Mouse (Mus musculus) erythroid progenitor cell, adult 5-6 weeks (primary cell): ENCODE measurements around the gene Lgr4. TPM values are rescaled to one million over a fixed set of nuclear protein-coding genes. Genes with fewer than 3 reads are reported as not detected.
A peak's percentile ranks its signal among the peaks of the same experiment; 100 is the strongest.

ENCODE experiments used
- ATAC-seq: replicated peaks from 2 replicates; pipeline ENCODE4 v1.8.0; 2016; ENCODE audit warnings: moderate number of reproducible peaks, mild to moderate bottlenecking, moderate TSS enrichment, inconsistent platforms; ENCODE audit not compliant: poor library complexity, low FRiP score, severe bottlenecking
- total RNA-seq, 2 experiments: library from RNA; stranded (forward) in 1 of 2; stranded (reverse) in 1 of 2; fragments of 150-400 nt in 1 of 2; fragments of 186-747, 209-891 nt in 1 of 2; gene quantifications; 2 replicates each; pipeline versions ENCODE4 v1.2.3 to v1.2.4; 2015 to 2017; ENCODE audit warnings: low replicate concordance in 2 of 2

Lgr4 gene
- total RNA-seq, 2 experiments from 2014 or later = not detected

DNA sequence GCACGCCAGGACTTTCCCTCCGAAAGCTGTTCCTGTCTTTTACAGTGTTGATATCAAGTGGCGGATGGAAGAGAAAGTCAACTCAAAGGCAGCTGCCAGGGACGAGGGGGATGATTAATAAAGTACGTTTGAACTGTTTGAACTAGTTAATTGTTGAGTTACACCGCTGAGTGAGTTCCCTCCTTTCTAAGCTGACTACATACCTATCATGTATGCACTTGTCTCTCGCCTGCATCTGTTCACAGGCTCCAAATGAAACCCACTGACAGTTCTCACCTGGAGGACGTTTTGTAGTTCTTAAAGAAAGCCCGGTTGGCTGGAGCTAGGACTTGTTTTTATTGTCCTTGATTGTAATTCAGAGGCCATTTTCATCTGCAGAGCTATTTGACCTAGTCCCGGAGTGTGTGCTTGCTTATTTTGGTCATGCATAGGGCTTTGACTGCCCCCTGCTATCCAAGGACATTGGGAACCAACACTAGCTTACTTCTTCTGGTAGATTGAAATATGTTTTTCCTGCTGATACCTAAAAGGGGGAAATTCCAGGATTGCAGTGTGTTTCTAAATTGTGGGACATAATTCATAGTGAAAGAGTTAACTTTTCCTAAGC lies 52.6 kb downstream of the Lgr4 start:
- ATAC-seq = no peak

DNA sequence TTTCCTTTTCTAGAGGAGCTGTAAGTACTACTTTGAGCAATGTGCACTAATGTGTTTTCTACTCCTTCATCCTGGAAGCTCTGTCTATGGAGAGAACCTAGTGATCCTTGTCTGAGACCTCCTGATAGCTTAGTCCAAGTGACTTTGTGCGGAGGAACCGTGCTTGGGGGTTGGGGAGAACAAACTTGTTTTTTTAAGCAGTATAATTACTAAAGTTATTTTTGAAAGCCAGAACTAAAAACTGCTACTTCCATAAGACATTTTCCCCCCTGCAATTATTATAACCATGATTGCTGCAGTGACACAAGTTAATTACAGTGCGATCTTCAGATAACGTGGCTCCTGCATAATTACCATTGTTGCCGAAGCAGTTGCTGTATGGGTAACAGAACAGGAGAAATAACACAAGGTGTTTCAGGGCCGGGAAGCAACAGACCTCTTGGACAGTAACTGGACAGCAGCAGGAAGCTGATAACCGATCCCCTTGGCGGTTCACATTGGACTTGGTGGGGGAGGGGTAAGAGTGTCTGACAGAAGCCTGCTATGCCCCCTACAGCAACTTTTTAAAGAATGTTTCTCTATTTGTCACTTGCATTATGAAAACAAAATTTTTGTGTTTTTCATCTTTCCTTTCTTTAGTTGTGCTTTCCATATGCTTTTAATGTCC lies 53.4 kb downstream of the Lgr4 start:
- ATAC-seq = no peak

DNA sequence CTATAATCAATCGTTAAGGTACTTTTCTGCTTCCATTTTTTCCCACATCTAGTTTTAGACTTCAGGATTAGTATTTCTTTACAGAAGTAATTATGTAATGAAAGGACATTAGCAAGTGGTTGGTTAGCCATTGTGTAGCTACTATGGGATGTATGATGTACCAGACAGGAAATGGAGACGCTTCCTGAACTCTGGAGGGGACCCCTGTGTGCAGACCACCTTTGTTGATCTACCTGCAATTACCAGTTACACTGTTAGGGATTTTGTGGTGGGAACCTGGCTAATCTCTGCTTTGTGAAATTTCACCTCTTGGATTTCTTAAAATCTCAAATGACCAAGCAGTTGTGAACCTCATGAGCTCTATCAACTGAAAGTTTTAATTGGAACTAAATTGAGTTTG lies 54.9 kb downstream of the Lgr4 start:
- ATAC-seq = no peak

DNA sequence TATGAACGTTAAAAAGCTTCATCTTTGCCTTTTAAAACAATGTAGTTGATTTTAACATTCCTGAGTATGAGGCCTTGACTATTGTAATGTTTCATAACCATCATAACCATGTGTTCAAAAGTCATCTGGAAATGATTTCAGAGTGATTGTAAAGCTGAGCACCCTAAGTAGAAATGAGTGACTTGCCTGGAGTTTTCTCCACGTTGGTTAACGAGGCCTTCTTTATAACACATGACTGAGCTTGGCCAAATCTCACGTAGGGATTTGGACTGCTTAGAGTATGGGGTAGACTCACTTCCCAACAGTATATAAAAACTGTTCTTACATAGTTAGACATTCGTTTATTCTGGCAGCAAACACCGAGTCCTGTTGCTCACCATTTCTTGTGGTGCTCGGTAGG lies 55.5 kb downstream of the Lgr4 start:
- no peak for ATAC-seq

DNA sequence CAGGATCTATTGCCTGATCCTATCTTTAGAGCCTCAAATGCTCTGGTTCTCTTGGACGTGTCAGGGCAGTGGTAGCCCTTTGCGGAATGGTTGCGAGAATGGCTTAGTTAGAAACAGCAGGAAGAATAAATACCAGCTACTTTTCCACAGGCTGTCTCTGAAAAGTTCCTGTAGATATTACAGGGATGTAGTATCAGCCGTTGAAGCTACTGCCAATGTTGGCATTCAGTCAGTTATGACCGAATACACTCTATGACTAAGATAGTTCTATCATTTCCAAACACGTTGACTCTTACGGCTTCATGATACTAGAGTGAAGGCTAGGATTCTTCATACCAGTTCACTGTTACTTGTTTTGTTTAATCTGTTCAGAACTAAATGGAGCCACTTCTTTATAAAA lies 57.4 kb downstream of the Lgr4 start:
- ATAC-seq = no peak

DNA sequence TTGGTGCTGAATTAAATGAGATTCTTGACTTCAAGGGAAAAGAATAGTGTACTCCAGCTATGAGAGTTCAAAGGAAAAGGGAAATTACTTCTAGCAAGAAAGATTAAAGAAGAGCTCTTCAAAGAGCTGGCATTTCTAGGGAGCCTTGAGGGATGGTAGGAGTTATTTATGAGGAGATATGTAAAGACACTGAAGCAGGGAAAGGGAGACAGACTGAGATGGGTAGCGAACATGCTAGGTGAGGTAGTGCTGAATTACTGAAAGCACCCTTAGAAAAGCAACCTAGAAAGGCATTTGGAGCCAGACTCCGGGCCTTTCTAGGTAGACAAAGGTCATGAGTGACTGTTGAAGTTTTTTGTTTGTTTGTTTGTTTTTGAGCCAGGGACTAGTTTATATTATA lies 58.7 kb downstream of the Lgr4 start:
- no peak for ATAC-seq

DNA sequence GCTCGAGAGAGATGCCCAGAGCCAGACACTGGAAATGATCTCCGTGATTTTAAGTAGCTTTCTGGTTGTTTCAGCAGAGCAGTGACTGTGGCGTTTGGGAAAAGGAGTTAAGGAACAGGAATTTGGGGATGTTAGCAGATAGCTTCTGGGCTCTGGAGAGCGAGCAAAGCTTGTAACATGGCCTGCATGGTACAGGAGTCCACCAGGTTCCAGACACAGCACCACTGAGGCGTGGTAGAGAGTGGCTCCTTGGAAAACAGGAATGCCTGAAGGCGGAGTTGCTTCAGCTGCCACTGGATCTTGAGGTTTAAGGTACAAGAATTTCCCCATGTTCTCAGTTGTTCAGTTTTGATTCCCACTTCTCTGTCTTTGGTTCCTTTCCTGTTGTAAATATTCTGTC lies 59.9 kb downstream of the Lgr4 start:
- no peak for ATAC-seq

DNA sequence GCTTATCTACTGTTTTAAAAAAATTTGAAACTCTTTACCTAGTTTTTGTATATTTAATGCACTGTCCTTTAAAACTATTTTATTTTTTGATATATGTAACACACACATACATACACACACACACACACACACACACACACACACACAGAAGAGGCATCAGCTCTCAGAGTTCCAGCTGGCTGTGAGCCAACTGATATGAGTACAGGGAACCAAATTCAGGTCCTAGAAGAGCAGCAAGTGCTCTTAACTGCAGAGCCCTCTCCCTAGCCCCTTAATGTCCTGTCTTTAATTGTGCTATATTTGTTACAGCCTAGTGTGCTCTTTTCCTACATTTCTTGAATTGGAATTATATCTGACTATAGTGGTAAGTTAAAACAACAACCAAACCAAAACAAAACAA lies 61.8 kb downstream of the Lgr4 start:
- no peak for ATAC-seq

DNA sequence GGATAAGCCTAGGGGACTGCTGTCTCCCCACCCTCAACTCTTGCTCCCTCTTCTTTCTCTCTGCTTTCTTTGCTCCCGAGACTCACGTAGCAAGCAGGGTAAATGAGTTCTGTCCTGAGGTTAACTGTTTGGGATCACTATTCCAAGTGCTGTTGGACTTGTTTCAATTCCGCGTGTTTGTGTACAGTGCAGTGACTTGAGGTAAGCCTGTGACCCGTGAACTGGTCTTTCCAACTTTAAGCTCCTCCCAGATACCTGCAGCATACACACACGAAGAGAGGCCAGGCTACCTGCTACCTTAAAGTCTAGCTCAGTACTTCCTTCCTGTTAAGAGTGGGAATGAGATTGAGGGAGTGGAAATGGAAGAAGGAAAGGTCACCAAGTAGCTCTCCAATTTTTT lies 66.0 kb downstream of the Lgr4 start:
- no peak for ATAC-seq

DNA sequence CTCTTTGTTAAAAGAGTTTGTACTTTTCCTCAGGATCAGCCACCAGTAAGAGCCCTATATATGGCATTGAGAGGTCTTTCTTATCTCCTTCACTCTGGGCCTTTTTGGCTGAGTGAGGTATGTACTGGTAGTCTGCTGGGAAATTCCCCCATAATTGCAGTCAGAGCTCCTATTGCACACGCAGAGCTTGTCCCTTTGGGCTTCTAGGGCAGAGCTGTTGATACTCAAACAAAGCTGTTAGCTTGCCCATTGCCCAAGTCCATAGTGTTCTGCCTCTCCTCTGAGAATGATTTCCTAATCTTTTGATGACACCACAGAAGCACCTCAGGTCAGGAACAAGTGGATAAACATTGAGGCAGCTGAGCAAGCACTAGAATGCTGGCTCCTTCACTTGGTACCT lies 67.5 kb downstream of the Lgr4 start:
- ATAC-seq = no peak

DNA sequence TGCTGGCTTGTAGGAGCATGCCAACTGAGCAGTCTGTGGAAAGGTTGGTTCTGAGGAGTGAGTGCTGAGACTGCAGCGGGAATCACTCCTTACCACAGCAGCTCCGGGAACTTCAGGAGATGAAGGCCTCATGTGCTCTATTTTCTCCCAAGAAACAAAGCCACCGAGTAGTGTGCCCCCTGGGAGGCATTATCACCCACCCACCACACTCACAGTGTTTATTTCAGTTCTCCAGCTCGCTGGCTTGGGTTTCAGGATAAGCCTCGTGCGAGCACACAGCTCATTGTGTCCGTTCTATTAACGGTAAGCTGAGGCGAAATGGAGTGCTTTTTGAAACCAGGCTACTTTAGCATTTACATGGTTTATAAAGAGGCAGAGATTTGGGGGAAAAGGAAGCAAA lies 68.1 kb downstream of the Lgr4 start:
- no peak for ATAC-seq

DNA sequence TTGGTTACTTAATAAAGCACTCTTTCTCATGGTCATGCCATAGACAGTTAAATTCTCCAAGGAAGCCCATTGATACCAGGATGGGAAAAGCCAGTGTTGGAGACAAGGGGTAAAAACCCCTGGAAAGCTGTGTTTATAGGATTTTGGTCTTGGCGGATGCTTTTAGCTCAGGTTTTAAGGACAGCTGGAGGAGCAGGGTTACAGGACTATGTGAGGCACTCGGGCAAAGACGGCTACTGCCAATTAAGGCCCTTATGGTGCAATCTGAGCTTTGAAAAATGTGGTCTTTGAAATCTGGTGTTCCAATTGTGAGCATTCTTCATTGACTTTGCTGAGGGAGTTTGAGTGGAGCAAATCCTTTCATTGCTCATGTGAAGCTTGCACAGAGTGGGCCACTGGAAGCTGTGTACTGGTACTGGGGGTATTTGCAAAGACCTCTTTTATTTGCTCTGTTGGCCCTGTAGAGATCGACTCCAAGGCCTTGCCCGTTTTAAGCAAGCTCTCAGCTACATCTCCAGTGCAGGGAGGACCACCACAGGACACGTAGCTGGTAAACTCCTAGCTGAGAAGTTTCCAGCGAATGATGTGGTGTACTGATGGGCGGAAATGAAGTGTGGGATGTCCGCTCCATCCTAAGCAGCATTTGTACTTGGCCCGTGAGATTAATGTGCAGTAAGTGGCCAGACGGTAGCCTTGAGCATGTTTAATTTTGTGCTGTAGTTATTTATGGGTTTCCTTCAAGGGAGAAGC lies 68.8 kb downstream of the Lgr4 start:
- no peak for ATAC-seq

DNA sequence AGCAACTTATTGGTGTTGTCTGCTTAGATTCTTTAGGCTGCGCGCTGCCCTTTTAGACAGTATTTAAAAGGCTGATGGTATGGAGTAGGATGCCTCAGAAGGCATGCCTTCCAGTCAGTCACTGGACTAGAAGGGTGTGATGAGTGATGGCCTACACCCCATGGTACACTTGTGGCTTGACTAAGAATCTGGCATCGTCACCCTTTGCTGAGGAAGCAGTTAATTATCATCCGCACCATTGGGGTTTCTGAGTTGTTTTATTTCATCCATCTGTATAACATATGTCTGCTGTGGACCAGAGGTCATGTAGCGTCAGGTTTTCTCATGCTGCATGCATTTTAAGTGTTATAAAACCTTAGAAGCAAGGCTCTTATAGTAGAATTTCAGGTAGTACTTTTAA lies 70.5 kb downstream of the Lgr4 start:
- no peak for ATAC-seq

DNA sequence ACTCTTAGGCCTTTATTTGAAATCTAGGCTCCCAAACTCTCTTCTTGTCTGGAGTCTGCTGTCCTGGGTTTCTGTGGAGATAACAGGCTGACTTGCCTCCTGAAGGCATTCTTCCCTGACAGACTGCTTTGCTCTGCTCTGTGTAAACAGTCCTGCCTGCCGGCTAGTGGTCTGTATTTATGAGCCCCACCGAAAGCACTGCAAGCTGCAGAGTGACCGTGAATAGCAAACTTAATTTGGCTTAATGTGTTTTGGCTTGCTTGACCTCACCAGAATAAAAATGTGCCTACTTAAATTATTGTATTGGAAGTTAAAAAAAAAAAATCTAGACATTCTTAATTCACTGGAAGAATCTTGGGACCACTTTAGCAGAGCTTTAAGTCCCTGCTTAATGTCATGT lies 71.7 kb downstream of the Lgr4 start:
- no peak for ATAC-seq

DNA sequence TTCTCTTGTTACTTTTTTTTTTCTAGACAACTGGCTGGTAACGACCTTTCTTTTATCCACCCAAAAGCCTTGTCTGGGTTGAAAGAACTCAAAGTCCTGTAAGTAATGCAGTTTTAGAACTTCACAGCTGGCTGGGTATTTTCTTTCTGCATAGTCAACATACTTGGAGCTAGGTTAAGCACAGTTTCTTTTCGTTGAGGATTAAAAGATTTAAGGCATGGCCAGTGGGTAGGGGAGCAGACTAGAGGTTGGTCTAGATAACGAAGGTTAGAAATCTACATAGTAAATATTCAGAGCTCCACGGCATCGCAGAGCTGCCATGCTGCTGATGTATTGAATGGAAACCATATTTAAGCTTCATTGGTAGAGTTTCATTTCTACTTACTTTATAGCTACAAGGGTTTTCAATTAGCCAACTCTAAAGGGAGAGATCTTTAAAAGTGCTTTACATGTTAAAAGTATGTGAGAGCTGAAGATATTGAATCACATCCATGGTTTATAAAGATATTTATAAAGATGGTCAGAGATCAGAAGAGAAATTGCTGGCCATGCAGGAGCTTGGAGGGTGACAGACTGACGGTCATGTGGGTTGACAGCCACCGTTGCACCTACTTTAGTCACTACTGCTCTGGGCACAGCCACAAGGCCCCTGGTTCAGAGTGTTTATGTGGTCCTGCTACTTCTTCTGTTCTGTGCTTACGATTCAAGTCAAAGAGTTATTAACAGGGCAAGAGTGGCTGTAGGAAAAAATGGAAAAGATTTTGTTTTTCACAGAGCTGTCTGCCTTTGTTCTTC lies 72.4 kb downstream of the Lgr4 start:
- no peak for ATAC-seq

DNA sequence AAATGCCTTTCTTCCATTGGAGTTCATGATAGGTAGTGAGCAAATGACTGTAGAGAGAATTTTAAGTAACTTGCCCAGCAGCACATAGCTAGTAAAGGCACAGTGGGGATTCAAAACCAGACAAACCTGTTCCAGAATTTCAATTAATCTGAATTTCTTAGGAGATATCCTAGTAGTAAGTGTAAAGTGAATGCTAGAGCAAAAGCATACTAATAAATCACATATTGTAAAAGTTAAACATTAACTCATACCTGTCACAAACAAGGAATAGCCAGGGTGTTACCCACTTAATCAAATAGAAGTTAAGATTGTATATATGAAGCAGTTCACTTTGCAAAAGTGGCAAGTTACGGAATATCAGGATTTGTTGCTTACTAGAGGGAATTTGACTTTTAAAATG lies 74.3 kb downstream of the Lgr4 start:
- ATAC-seq = no peak

DNA sequence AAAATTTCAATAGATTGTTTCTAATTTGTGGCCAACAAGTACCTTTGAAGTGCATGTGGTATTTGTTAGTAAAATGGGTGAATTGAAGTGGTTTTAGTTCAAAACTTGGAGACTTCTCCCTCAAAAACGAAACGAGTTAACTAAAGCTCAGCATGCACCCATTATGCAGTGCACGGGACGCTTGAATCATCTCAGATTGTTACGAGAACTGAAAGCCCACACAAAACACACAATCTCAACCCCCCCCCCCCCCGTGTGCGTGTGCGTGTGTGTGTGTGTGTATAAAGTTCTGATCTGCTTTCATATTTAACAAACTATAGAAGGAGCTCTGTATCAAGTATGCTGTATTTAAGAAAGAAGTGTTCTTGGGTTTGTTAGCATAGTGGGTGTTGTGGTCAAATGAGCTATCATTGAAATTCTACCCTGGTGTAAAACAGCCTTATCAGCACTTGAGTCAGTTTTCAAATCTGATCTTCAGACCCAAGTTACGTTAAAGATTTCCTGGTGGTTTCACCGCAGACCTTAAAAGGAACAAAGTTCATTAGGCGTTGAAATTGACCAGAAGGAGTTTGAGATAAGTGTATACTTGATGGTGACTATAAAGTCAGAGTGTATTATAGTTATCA lies 75.1 kb downstream of the Lgr4 start:
- ATAC-seq = no peak

DNA sequence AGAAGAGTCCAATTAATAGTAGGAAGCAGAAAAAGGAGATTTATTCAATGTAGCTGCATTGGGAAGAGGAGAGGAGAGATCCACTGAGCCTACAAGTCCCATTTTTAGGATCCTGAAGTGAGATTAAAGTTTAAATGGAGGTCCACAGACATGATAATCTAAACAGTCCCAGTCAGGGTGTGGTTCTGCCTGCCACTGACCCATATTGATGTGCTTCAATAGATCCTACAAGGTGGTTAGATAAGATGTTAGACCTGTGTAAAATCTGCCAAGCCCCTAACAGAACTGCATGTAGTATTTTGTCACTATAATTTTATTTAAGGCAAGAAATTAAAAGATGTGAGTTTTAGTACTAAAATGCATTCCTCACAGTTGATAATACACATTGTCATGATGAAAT lies 76.0 kb downstream of the Lgr4 start:
- 0 out of 2 replicates have a peak, but pooled peaks have one; percentile 11 for ATAC-seq

DNA sequence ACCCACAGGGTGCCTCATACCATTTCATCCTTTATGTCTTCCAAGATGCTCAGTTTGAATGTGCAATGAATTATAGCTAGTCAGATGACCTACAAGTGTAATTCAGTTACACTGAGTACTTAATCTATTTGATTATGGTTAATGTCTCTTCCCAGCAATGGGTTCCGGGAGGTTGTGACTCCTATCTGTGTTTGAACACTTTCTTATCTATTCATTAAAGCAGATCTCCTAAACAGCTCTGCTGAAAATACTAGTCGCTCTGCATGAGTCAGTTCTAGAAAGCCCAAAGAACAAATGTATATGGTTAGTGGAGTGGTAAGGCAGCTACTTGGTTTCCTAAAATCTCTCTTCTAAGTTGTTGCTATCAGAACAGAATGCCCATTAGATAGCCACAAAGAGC lies 77.6 kb downstream of the Lgr4 start:
- no peak for ATAC-seq

DNA sequence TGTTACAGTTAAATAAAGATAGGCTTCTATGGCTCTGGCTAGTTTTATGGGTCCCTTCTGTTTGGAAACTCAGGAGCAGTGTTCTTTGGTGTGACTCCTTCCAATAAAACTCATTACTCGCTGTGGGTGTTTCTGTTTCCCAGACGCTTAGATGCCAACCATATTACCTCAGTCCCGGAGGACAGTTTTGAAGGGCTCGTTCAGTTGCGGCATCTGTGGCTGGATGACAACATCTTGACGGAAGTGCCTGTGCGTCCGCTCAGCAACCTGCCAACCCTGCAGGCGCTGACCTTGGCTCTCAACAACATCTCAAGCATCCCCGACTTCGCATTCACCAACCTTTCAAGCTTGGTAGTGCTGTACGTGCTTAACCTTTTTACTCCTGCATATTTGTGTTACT lies 79.0 kb downstream of the Lgr4 start:
- ATAC-seq = no peak
